Mouse (Mus musculus) megakaryocyte, adult 5-6 weeks (primary cell): ENCODE data around the gene Olfr1279. TPM values are rescaled to one million over a fixed set of nuclear protein-coding genes. Genes with fewer than 3 reads are reported as not detected.
"Not testable (repeated sequence)": the region's sequence is repeated elsewhere in the genome, so short reads cannot be mapped to it uniquely, and the experiment has no call there.

Source experiments
- ATAC-seq: 2 replicates; pipeline ENCODE4 v1.8.0; 2016; ENCODE audit warnings: mild to moderate bottlenecking, inconsistent platforms; ENCODE audit not compliant: poor library complexity, severe bottlenecking
- total RNA-seq, 2 experiments: library from RNA; stranded (forward) in 1 of 2; stranded (reverse) in 1 of 2; fragments of 153-499, 151-499 nt in 1 of 2; fragments of 221-1000, 200-1000 nt in 1 of 2; gene quantifications; 2 replicates each; pipeline versions ENCODE4 v1.2.3 to v1.2.4; 2015 to 2017

Gene Olfr1279
- total RNA-seq (2015) (not detected in 2 replicates), total RNA-seq (2017) (not detected in 2 replicates)

DNA sequence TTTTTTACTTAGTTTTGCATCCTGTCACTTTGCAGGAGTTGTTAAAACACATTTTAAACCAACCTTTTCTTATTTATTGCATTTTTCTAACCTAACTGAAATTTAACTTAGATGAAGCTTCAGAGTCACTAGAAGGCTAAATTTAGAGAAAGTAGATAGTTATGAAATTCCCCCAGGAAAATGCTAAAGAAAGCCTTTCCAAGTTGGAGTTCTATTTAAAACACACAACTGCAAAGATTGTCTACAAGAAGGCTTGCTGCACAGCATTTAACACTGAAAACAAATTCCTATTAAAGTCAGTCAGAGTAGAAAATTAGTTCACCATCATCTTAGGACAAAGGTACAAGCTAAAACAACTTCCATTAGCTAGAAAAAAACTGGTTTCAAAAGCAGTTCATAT, at the start of gene Olfr1279:
TSS of gene Olfr1279 (plus strand) at position 262 of the 400 bp plus-strand sequence.
- no peak for ATAC-seq

- ATAC-seq: no peak
These were observed 46.2 kb upstream of the Olfr1279 start, which contains the start of gene Olfr1276 for GRCm38 (mm10) chr2:111254216-111254615. TSS of gene Olfr1276 (plus strand) at chr2:111254516.

DNA sequence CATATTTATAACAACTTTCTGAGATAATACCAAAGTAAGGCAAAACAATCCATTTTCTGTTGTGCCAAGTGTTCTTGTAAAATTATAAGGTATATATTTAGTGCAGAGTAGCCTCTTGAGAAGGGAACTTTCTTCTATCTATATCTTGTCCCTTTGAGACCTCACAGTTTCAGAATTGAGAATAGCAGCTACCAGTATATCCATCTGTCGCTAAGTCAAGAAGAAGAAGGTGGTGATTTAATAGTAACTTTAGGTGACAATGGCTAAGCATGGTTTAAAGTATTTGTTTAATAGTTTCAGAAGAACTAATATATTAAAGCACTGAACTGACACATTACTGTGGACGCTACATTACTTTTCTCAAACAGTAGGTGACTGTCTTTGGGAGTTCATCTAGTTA, 26.4 kb upstream of the Olfr1279 start, which contains the start of gene Olfr1277:
TSS of gene Olfr1277 (minus strand) at position 101 of the 400 bp plus-strand sequence.
- ATAC-seq: no peak

- no peak for ATAC-seq
These were observed 10.6 kb upstream of the Olfr1279 start, which contains the start of gene Olfr1278 for GRCm38 (mm10) chr2:111289836-111290235. TSS of gene Olfr1278 (plus strand) at chr2:111290136.

DNA sequence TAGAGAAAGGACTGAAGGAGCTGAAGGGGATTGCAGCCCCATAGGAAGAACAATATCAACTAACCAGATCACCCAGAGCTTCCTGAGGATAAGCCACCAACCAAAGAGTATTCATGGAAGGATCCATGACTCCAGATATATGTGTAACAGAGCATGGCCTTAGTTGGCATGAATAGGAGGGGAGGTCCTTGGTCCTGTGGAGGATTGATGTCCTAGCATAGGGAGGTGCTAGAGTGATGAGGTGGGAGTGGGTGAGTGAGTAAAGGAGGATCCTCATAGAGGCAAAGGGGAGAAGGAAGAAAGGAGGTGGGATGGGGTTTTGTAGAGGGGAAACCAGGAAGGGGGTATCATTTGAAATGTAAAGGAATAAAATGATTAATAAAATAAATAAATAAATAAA, 1.9 kb upstream of the Olfr1279 start:
- no peak for ATAC-seq

DNA sequence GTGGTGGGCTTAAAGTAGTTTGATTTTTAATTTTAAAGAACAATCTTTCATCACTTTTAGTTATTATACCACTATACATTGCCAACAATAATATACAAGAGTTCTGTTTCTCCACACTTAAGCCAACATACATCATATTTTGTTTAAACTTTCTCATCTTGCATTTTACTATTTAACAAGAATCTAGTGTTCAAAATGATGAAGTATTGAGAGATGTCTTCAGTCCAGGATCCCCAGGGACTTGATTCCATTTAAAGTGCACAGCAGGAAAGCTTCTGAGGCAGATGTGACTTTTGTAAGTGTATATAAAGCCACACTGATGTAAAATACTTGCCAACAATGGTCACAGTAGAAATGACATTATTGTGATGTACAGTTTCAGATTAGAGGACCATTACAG, 13.3 kb downstream of the Olfr1279 start, which contains the start of gene Olfr1280:
TSS of gene Olfr1280 (plus strand) at position 301 of the 400 bp plus-strand sequence.
- no peak for ATAC-seq

DNA sequence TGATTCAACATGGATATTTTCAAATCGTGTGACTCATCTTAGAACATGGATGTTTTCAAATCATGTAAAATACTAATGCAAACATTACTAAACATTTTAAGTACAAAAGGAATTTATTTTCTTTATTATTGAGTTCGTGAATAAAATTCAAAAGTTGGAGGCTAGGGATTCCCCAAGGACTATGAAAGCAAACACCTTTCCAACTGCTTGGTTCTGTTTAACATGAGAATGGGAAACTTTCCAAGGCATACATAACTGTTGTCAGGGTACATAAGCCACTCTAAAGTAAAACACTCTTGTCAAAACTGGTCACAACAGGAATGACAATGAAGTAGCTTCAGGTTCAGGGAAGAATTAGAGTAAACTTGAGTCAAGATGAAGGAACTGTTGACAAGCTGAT, 25.8 kb downstream of the Olfr1279 start, which contains the start of gene Olfr1281:
TSS of gene Olfr1281 (plus strand) at position 301 of the 400 bp plus-strand sequence.
- ATAC-seq: no peak

GRCm38 (mm10) chr2:111333721-111334120, 33.3 kb downstream of the Olfr1279 start:
- not testable (repeated sequence) for ATAC-seq

GRCm38 (mm10) chr2:111335976-111336375, 35.5 kb downstream of the Olfr1279 start, which contains the start of gene Olfr1282:
TSS of gene Olfr1282 (minus strand) at chr2:111336076.
- no peak for ATAC-seq

Other genes with a start within 250 kb of the Olfr1279 start
- gene Gm13941, start 194.7 kb upstream of the Olfr1279 start, total RNA-seq (2015): not detected in 2 replicates
- not detected in 2 replicates for gene Gm13941, start 194.7 kb upstream of the Olfr1279 start, total RNA-seq (2017)
- gene Gm15130, start 147.7 kb upstream of the Olfr1279 start, total RNA-seq (2015): not detected in 2 replicates
- not detected in 2 replicates for gene Gm15130, start 147.7 kb upstream of the Olfr1279 start, total RNA-seq (2017)
- not detected in 2 replicates for gene 4930430A15Rik, start 71.0 kb upstream of the Olfr1279 start, total RNA-seq (2015)
- not detected in 2 replicates for gene 4930430A15Rik, start 71.0 kb upstream of the Olfr1279 start, total RNA-seq (2017)
- not detected in 2 replicates for gene Olfr1275, start 65.3 kb upstream of the Olfr1279 start, total RNA-seq (2015)
- not detected in 2 replicates for gene Olfr1275, start 65.3 kb upstream of the Olfr1279 start, total RNA-seq (2017)
- not detected in 2 replicates for gene Olfr1276, start 46.1 kb upstream of the Olfr1279 start, total RNA-seq (2015)
- gene Olfr1276, start 46.1 kb upstream of the Olfr1279 start, total RNA-seq (2017): not detected in 2 replicates
- gene Olfr1277, start 26.5 kb upstream of the Olfr1279 start, total RNA-seq (2015): not detected in 2 replicates
- not detected in 2 replicates for gene Olfr1277, start 26.5 kb upstream of the Olfr1279 start, total RNA-seq (2017)
- gene Olfr1278, start 10.5 kb upstream of the Olfr1279 start, total RNA-seq (2015): not detected in 2 replicates
- not detected in 2 replicates for gene Olfr1278, start 10.5 kb upstream of the Olfr1279 start, total RNA-seq (2017)
- gene Olfr1280, start 13.4 kb downstream of the Olfr1279 start, total RNA-seq (2015): not detected in 2 replicates
- not detected in 2 replicates for gene Olfr1280, start 13.4 kb downstream of the Olfr1279 start, total RNA-seq (2017)
- not detected in 2 replicates for gene Olfr1281, start 25.9 kb downstream of the Olfr1279 start, total RNA-seq (2015)
- not detected in 2 replicates for gene Olfr1281, start 25.9 kb downstream of the Olfr1279 start, total RNA-seq (2017)
- gene Olfr1282, start 35.4 kb downstream of the Olfr1279 start, total RNA-seq (2015): not detected in 2 replicates
- not detected in 2 replicates for gene Olfr1282, start 35.4 kb downstream of the Olfr1279 start, total RNA-seq (2017)
- not detected in 2 replicates for gene Olfr1283, start 66.2 kb downstream of the Olfr1279 start, total RNA-seq (2015)
- gene Olfr1283, start 66.2 kb downstream of the Olfr1279 start, total RNA-seq (2017): not detected in 2 replicates
- not detected in 2 replicates for gene Olfr1284, start 74.9 kb downstream of the Olfr1279 start, total RNA-seq (2015)
- gene Olfr1284, start 74.9 kb downstream of the Olfr1279 start, total RNA-seq (2017): not detected in 2 replicates
- gene Olfr1286, start 122.5 kb downstream of the Olfr1279 start, total RNA-seq (2015): not detected in 2 replicates
- 0.18 TPM in 1 of 2 replicates, not detected in the other for gene Olfr1286, start 122.5 kb downstream of the Olfr1279 start, total RNA-seq (2017)
- not detected in 2 replicates for gene Olfr1287, start 148.5 kb downstream of the Olfr1279 start, total RNA-seq (2015)
- gene Olfr1287, start 148.5 kb downstream of the Olfr1279 start, total RNA-seq (2017): not detected in 2 replicates
- not detected in 2 replicates for gene Olfr1288, start 173.5 kb downstream of the Olfr1279 start, total RNA-seq (2015)
- gene Olfr1288, start 173.5 kb downstream of the Olfr1279 start, total RNA-seq (2017): not detected in 2 replicates
- gene Olfr1289, start 180.2 kb downstream of the Olfr1279 start, total RNA-seq (2015): not detected in 2 replicates
- gene Olfr1289, start 180.2 kb downstream of the Olfr1279 start, total RNA-seq (2017): not detected in 2 replicates
- not detected in 2 replicates for gene Olfr1290, start 193.2 kb downstream of the Olfr1279 start, total RNA-seq (2015)
- not detected in 2 replicates for gene Olfr1290, start 193.2 kb downstream of the Olfr1279 start, total RNA-seq (2017)
- gene Olfr1291-ps1, start 196.5 kb downstream of the Olfr1279 start, total RNA-seq (2015): not detected in 2 replicates
- not detected in 2 replicates for gene Olfr1291-ps1, start 196.5 kb downstream of the Olfr1279 start, total RNA-seq (2017)
- gene Olfr1293-ps, start 224.6 kb downstream of the Olfr1279 start, total RNA-seq (2015): not detected in 2 replicates
- not detected in 2 replicates for gene Olfr1293-ps, start 224.6 kb downstream of the Olfr1279 start, total RNA-seq (2017)
- not detected in 2 replicates for gene Olfr1294, start 239.7 kb downstream of the Olfr1279 start, total RNA-seq (2015)
- gene Olfr1294, start 239.7 kb downstream of the Olfr1279 start, total RNA-seq (2017): not detected in 2 replicates